Mouse (Mus musculus): Measurements from ENCODE around the gene Bin2. TPM values are rescaled to one million over a fixed set of nuclear protein-coding genes. Genes with fewer than 3 reads are reported as not detected.
"Not testable (repeated sequence)": the region's sequence is repeated elsewhere in the genome, so short reads cannot be mapped to it uniquely, and the experiment has no call there.

Gene Bin2
- polyA plus RNA-seq, 1 experiment, result 23.9 TPM

DNA sequence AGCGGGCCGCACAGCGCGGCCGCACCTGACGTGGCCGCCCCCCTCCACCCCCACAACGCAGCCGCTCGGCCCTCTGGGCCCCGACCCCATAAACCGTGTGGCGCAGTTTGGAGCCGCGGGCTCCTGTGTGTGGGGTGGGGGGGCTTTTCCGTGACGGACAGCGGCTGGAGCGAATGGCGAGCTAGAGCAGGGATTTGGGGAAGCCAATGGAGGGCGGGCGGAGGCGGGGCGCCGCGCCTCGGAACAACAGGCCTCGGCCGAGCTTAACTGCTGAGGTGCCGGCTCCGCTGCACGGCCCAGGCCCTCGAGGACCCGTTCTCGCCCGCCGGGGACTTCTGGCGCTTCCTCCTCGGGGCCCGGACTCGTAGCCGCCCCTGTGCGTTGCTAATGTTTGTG, 53.5 kb downstream of the Bin2 start:
- under 1% methylated on average over 43 of the region's 43 CpGs for WGBS
- Histone ChIP-seq H3K4me1 (ENCODE audit: control insufficient read depth, insufficient read depth, low read length) (peaks cover 20% of the 10 kb centered on the region), H3K4me3 (replicated peaks; ENCODE audit: extremely low read depth, low read depth, low read length) (peak overlapping the region; percentile 90)
- TF ChIP-seq POLR2A (IDR thresholded peaks at IDR 0.05; ENCODE audit: borderline replicate concordance, extremely low read depth, low read depth, low read length), result no peak
- TF ChIP-seq CTCF (IDR thresholded peaks at IDR 0.05; ENCODE audit: insufficient read depth, low read length), result no peak
- DNase-seq, result peak; percentile 84

DNA sequence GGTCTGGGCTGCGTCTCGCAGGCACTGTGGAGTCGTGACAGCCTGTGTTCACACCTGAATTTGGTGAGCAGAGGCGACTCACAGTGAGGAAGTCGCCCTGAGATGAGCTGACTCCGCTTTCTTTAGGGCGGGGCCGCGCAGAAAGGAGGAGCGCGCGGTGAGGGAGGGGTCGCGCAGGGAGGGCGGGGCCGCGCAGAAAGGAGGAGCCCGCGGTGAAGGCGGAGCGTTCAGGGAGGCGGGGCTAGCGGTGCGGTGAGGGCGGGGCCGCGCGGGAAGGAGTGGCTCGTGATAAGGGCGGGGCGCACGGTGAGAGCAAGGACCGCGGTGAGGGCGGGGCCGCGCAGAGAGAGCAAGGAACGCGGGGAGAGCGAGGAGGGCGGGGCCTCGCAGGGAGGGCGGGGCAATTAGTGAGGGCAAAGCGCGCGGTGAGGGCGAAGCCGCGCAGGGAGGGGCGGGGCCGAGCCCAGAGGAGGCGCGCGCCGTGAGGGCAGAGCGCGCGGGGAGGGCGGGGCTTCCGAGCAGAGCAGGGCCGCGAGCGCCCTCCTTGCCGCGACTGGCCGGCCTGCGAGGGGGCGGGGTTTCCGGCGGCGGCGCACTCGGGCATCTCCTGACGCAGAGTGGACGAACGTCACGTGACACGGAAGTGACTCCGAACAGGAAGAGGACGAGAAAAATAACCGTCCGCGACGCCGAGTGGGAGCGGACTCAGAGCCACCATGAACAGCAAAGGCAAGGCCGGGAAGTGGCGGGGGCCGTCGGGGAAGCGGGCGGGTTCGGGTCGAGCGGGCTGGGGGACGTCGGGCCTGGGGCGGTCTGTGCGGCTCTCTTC, 54.1 kb downstream of the Bin2 start, which contains the start of gene Dazap2:
TSS of gene Dazap2 (plus strand) at position 354 of the 829 bp plus-strand sequence.
- peak within 1 kb of the TSS; percentile 98 for H3K4me3 ChIP-seq (replicated peaks; ENCODE audit: extremely low read depth, low read depth, low read length)
- DNase-seq, result peak; percentile 97
- WGBS, result 1% methylated on average over 85 of the region's 99 CpGs
- TF ChIP-seq POLR2A (IDR thresholded peaks at IDR 0.05; ENCODE audit: borderline replicate concordance, extremely low read depth, low read depth, low read length) (peak; percentile 97), CTCF (IDR thresholded peaks at IDR 0.05; ENCODE audit: insufficient read depth, low read length) (no peak)
- peaks cover 20% of the 10 kb centered on the region for H3K4me1 ChIP-seq (ENCODE audit: control insufficient read depth, insufficient read depth, low read length)

DNA sequence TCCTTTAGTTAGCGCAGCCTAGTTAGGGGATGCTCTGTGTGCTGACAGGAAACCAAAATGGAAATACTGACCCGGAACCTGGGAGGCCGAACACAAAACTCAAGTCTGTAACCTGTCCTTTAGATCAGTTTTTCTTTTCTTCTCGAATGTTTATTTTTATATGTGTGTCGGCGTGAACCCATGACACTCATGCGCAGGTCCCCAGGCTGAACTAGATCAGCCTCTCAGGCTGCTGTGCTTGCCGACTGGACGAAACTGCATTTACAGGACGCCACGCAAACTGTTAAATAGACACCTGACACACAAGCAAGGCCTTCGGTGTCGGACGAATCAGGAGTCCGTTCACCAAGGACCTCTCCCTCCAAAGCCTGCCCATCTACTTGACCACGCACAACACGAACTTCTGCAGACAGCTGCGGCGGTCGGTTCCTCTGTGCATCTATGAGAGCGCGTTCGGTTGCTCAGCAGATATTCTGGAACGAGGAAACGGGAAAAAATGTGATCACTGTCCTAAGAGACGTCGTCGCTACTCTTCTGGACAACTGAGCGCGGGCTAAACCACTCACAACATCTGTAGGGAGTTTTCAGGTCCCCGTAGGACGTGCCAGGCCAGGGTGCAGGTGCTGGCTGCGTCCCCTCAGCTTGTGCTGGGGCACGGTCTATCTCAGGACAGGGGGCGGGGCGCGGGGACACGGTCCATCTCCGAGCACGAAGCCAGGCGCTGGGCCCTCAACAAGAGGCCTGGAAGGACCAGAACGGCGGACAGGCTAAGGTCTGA, 54.9 kb downstream of the Bin2 start:
- TF ChIP-seq POLR2A (IDR thresholded peaks at IDR 0.05; ENCODE audit: borderline replicate concordance, extremely low read depth, low read depth, low read length) (0 out of 2 replicates have a peak, but pooled peaks have one; percentile 38), CTCF (IDR thresholded peaks at IDR 0.05; ENCODE audit: insufficient read depth, low read length) (no peak)
- Histone ChIP-seq H3K4me1 (ENCODE audit: control insufficient read depth, insufficient read depth, low read length) (peaks cover 20% of the 10 kb centered on the region), H3K4me3 (replicated peaks; ENCODE audit: extremely low read depth, low read depth, low read length) (peak overlapping the region; percentile 98)
- WGBS, result 8% methylated on average over 43 of the region's 43 CpGs
- no peak for DNase-seq

DNA sequence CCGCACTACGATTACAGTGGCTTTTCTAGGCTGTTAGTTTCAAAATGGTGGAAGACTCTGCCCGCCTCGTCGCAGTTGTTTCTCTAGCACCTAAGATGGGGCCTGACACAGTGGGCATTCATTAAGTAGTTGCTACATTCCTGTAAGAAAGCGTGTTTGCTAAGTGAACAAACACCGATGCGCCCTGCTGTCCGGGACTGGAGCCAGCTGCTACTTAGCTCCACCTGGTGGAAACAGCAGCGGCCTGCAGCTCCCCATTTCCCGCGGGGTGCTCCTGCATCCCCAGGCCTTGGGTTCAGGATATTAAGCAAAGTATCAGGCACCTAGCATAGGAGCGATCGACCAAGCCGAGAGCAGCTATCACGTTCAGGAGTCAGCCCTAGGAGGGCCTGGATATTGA, 55.8 kb downstream of the Bin2 start:
- DNase-seq, result peak; percentile 76
- TF ChIP-seq CTCF (IDR thresholded peaks at IDR 0.05; ENCODE audit: insufficient read depth, low read length) (peak; percentile 82), POLR2A (IDR thresholded peaks at IDR 0.05; ENCODE audit: borderline replicate concordance, extremely low read depth, low read depth, low read length) (no peak)
- H3K4me1 ChIP-seq (ENCODE audit: control insufficient read depth, insufficient read depth, low read length), result peaks cover 17% of the 10 kb centered on the region
- H3K4me3 ChIP-seq (replicated peaks; ENCODE audit: extremely low read depth, low read depth, low read length), result peak overlapping the region; percentile 14
- WGBS, result 7% methylated on average over 16 of the region's 16 CpGs

DNA sequence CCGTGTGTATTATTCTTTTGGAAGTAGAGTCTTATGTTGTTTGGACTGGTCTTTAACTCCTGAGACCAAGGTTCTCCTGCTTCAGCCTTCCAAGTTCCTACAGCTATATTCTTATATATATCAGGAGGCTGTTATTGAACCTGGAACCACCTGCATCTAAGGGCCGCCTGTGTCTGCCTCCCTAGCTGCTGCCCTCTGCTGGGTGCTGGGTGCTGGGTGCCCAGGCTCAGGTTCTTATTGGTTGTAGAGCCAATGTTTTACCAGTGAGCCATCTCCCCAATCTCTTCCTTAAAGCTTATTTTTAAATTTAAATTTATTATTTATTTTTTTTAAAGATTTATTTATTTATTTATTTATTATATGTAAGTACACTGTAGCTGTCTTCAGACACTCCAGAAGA, 56.9 kb downstream of the Bin2 start:
- TF ChIP-seq CTCF (IDR thresholded peaks at IDR 0.05; ENCODE audit: insufficient read depth, low read length) (peak; percentile 32; the same call in 1 of the 2 replicates), POLR2A (IDR thresholded peaks at IDR 0.05; ENCODE audit: borderline replicate concordance, extremely low read depth, low read depth, low read length) (no peak)
- no peak for DNase-seq
- WGBS, result 52% methylated on average over 2 of the region's 2 CpGs
- H3K4me1 ChIP-seq (ENCODE audit: control insufficient read depth, insufficient read depth, low read length), result peaks cover 17% of the 10 kb centered on the region
- H3K4me3 ChIP-seq (replicated peaks; ENCODE audit: extremely low read depth, low read depth, low read length), result no peak overlapping the region

DNA sequence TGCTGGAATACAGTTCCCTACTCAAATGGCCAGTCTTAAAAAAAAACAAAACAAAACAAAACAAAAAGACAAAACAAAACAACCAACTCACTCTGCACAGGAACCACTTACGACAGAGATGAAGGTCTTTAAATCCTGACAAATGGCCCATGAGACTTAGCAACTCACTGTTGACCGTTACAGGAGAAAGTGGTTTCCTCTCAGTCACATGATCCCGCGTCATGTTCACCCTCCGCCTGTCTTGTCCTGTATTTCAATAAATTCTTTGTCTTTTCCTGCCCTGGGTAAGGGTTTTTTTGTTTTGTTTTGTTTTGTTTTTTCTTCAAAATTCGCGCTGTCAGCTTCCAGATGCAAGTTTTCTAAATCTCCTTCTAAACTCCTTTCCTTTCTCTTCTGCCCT, 57.4 kb downstream of the Bin2 start:
- 73% methylated on average over 7 of the region's 7 CpGs for WGBS
- no peak for DNase-seq
- TF ChIP-seq CTCF (IDR thresholded peaks at IDR 0.05; ENCODE audit: insufficient read depth, low read length) (no peak), POLR2A (IDR thresholded peaks at IDR 0.05; ENCODE audit: borderline replicate concordance, extremely low read depth, low read depth, low read length) (no peak)

DNA sequence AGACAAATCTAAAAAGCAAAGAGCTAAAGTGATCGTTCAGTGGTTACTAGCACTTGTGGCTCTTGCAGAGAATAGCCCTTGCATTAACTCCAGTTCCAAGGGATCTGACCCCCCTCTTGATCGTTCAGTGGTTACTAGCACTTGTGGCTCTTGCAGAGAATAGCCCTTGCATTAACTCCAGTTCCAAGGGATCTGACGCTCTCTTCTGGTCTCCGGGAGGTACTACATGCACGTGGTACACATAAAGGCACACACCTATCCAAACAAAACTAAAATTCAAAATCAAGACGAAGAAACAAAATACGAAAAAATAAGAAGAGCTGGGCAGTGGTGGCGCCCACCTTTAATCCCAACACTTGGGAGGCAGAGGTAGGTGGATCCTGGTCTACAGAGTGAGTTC, 62.7 kb downstream of the Bin2 start:
- 86% methylated on average over 8 of the region's 8 CpGs for WGBS
- not testable (repeated sequence) for H3K4me1 ChIP-seq (ENCODE audit: control insufficient read depth, insufficient read depth, low read length); DNase-seq; H3K4me3 ChIP-seq (replicated peaks; ENCODE audit: extremely low read depth, low read depth, low read length)

More for the DNA sequence above, 57.4 kb downstream of the Bin2 start:
- Histone ChIP-seq H3K4me1 (ENCODE audit: control insufficient read depth, insufficient read depth, low read length) (peaks cover 17% of the 10 kb centered on the region), H3K4me3 (replicated peaks; ENCODE audit: extremely low read depth, low read depth, low read length) (no peak overlapping the region)

DNA sequence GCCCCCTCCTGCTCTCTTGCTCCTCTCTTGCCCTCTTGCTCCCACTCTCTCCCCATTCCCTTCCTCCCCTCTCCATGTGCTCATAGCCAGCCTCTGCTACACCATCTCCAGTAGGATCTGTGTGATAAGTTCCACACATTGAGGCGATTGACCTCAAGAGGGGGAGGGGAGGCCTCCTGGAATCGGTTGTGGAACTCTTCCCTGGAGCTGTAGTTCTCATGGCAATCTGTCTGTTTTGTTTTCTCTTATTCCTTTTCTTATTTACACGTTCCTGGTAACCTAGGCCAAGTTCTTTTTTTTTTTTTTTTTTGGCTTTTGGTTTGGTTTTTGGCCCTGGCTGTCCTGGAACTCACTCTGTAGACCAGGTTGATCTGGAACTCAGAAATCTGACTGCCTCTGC, 67.7 kb downstream of the Bin2 start:
- Histone ChIP-seq H3K4me3 (replicated peaks; ENCODE audit: extremely low read depth, low read depth, low read length) (no peak overlapping the region), H3K4me1 (ENCODE audit: control insufficient read depth, insufficient read depth, low read length) (peaks cover 7% of the 10 kb centered on the region; the same call in 1 of the 2 replicates)
- TF ChIP-seq POLR2A (IDR thresholded peaks at IDR 0.05; ENCODE audit: borderline replicate concordance, extremely low read depth, low read depth, low read length) (no peak), CTCF (IDR thresholded peaks at IDR 0.05; ENCODE audit: insufficient read depth, low read length) (no peak)
- 41% methylated on average over 3 of the region's 3 CpGs for WGBS
- DNase-seq, result no peak

DNA sequence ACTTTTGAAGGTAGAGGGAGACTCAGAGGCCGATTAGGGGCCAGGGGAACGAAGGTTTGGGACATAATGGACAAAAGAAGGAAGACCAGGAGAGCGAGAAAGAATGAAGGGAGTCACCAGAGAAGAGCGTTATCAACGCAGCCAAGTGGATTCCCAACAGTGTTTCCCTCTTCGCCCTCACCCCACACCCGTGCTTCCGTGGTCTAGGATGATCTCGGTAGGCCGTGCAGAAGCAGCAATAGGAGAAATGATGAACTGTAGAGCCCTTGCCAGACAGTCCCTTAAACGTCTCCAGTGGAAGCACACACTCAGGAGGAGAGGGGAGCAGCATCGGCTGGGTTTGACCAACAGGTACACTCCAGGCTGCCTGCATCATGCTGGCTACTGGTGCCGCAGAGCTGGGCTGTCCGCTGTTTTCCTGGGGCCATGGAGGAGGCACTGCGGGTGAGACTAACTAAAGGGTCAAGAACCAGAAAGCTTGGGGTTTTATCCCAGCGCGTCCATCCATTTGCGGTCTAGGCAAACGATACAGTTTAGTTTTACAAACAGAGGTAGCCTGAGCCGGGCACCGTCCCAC, 68.6 kb downstream of the Bin2 start:
- peaks cover 7% of the 10 kb centered on the region; the same call in 1 of the 2 replicates for H3K4me1 ChIP-seq (ENCODE audit: control insufficient read depth, insufficient read depth, low read length)
- DNase-seq, result no peak
- TF ChIP-seq POLR2A (IDR thresholded peaks at IDR 0.05; ENCODE audit: borderline replicate concordance, extremely low read depth, low read depth, low read length) (no peak), CTCF (IDR thresholded peaks at IDR 0.05; ENCODE audit: insufficient read depth, low read length) (no peak)
- no peak overlapping the region for H3K4me3 ChIP-seq (replicated peaks; ENCODE audit: extremely low read depth, low read depth, low read length)
- WGBS, result 50% methylated on average over 21 of the region's 21 CpGs
